Mouse (Mus musculus): Measurements from ENCODE around the gene Crabp2. TPM values are rescaled to one million over a fixed set of nuclear protein-coding genes. Genes with fewer than 3 reads are reported as not detected.
A peak's percentile ranks its signal among the peaks of the same experiment; 100 is the strongest.

Gene Crabp2
- total RNA-seq, 2 experiments from 2014 or later, result 3.4 to 6.0 TPM

GRCm38 (mm10) chr3:87949266-87949954, 944 bp downstream of the Crabp2 start:
- intact Hi-C loops (cut with DNase I), result no loop called here
- DNase-seq (ENCODE audit: low spot score in 2 of 2), result no peak

- no peak for DNase-seq (ENCODE audit: low spot score in 2 of 2)
Observed at GRCm38 (mm10) chr3:87949955-87950515, 1.6 kb downstream of the Crabp2 start.

GRCm38 (mm10) chr3:87951946-87952345, 3.5 kb downstream of the Crabp2 start:
- intact Hi-C loops (cut with DNase I), result no loop called here
- DNase-seq (ENCODE audit: low spot score in 2 of 2), result no peak

More at GRCm38 (mm10) chr3:87949955-87950515, 1.6 kb downstream of the Crabp2 start:
- intact Hi-C loops (cut with DNase I), result no loop called here

GRCm38 (mm10) chr3:87952440-87952839, 4.0 kb downstream of the Crabp2 start:
- DNase-seq (ENCODE audit: low spot score in 2 of 2), result no peak

GRCm38 (mm10) chr3:87958056-87958455, 9.6 kb downstream of the Crabp2 start:
- intact Hi-C loops (cut with DNase I), result no loop called here
- no peak for DNase-seq (ENCODE audit: low spot score in 2 of 2)

More at GRCm38 (mm10) chr3:87952440-87952839, 4.0 kb downstream of the Crabp2 start:
- intact Hi-C loops (cut with DNase I), result no loop called here

- DNase-seq (ENCODE audit: low spot score in 2 of 2), result no peak
- intact Hi-C loops (cut with DNase I), result no loop called here
Observed at GRCm38 (mm10) chr3:87958476-87958875, 10.0 kb downstream of the Crabp2 start.

- no peak for DNase-seq (ENCODE audit: low spot score in 2 of 2)
- intact Hi-C loops (cut with DNase I), result no loop called here
Observed at GRCm38 (mm10) chr3:87958967-87959366, 10.5 kb downstream of the Crabp2 start.

GRCm38 (mm10) chr3:87959371-87959770, 10.9 kb downstream of the Crabp2 start:
- no peak for DNase-seq (ENCODE audit: low spot score in 2 of 2)
- intact Hi-C loops (cut with DNase I), result no loop called here

- intact Hi-C loops (cut with DNase I), result loop anchor here (2.0 kb wide), 1 partner anchor 25 kb away; no protein-coding TSS in a partner anchor
Observed at GRCm38 (mm10) chr3:87960191-87960585, 11.7 kb downstream of the Crabp2 start.

GRCm38 (mm10) chr3:87960586-87961191, 12.2 kb downstream of the Crabp2 start:
- intact Hi-C loops (cut with DNase I), result loop anchor here (2.0 kb wide), 1 partner anchor 26 kb away; no protein-coding TSS in a partner anchor
- DNase-seq (ENCODE audit: low spot score in 2 of 2), result peak; percentile 71

More at GRCm38 (mm10) chr3:87960191-87960585, 11.7 kb downstream of the Crabp2 start:
- DNase-seq (ENCODE audit: low spot score in 2 of 2), result no peak

- intact Hi-C loops (cut with DNase I), result loop anchor here (1.0 to 2.0 kb wide), 2 partner anchors 17 to 102 kb away; no protein-coding TSS in a partner anchor
- DNase-seq (ENCODE audit: low spot score in 2 of 2), result peak in 1 of 2 experiments; percentile 47
Observed at GRCm38 (mm10) chr3:87970184-87970938, 21.9 kb downstream of the Crabp2 start.

GRCm38 (mm10) chr3:87970939-87971488, 22.5 kb downstream of the Crabp2 start, which contains the start of gene Nes:
Nes (plus strand) TSS chr3:87971078.
- intact Hi-C loops (cut with DNase I), result loop anchor here (1.0 to 2.0 kb wide), 2 partner anchors 16 to 102 kb away; no protein-coding TSS in a partner anchor
- no peak for DNase-seq (ENCODE audit: low spot score in 2 of 2)

- intact Hi-C loops (cut with DNase I), result loop anchor here (2.0 kb wide), 1 partner anchor 101 kb away; no protein-coding TSS in a partner anchor
- no peak for DNase-seq (ENCODE audit: low spot score in 2 of 2)
Observed at GRCm38 (mm10) chr3:87971489-87972202, 23.2 kb downstream of the Crabp2 start.

- intact Hi-C loops (cut with DNase I), result no loop called here
- no peak for DNase-seq (ENCODE audit: low spot score in 2 of 2)
Observed at GRCm38 (mm10) chr3:87972203-87972664, 23.8 kb downstream of the Crabp2 start.

- intact Hi-C loops (cut with DNase I), result no loop called here
Observed at GRCm38 (mm10) chr3:87972776-87973175, 24.3 kb downstream of the Crabp2 start.

GRCm38 (mm10) chr3:87973593-87974380, 25.3 kb downstream of the Crabp2 start:
- no peak for DNase-seq (ENCODE audit: low spot score in 2 of 2)
- intact Hi-C loops (cut with DNase I), result no loop called here

More at GRCm38 (mm10) chr3:87972776-87973175, 24.3 kb downstream of the Crabp2 start:
- no peak for DNase-seq (ENCODE audit: low spot score in 2 of 2)

- DNase-seq (ENCODE audit: low spot score in 2 of 2), result no peak
- intact Hi-C loops (cut with DNase I), result no loop called here
Observed at GRCm38 (mm10) chr3:87974381-87974987, 26.0 kb downstream of the Crabp2 start.

Measured in left cerebral cortex, postnatal 36 days (tissue).